Mouse (Mus musculus) ES-E14 (cell line): Measurements from ENCODE around the gene Rhd. TPM values are rescaled to one million over a fixed set of nuclear protein-coding genes. Genes with fewer than 3 reads are reported as not detected.

Experiments
- DNase-seq: peaks from one replicate; pipeline ENCODE4 v3.0.0-alpha.2; 2013; ENCODE audit warnings: low read depth, low spot score
- H3K27ac ChIP-seq: 2 replicates; pipeline ENCODE4 v1.5.1; 2012; ENCODE audit warnings: low read depth, mild to moderate bottlenecking, low read length, moderate library complexity, mixed read lengths; ENCODE audit not compliant: poor library complexity, insufficient read depth, severe bottlenecking
- H3K36me3 ChIP-seq: 2 replicates; pipeline ENCODE4 v1.6.1; 2012; ENCODE audit warnings: mild to moderate bottlenecking, low read length, moderate library complexity, mixed read lengths; ENCODE audit not compliant: control insufficient read depth, poor library complexity, insufficient read depth, severe bottlenecking
- H3K4me1 ChIP-seq, 2 experiments: fragments of 150-350 bp in 1 of 2; sonication (generic) in 1 of 2; 2 replicates each; pipeline ENCODE4 v1.6.1; 2012; ENCODE audit warnings: low read length in 2 of 2, mild to moderate bottlenecking in 1 of 2, mixed read lengths in 1 of 2; ENCODE audit not compliant: control insufficient read depth in 2 of 2, insufficient read depth in 2 of 2, poor library complexity in 1 of 2
- H3K4me3 ChIP-seq, 2 experiments: fragments of 150-350 bp in 1 of 2; sonication (generic) in 1 of 2; 2 replicates each; pipeline ENCODE4 v1.5.1; 2012; ENCODE audit warnings: low read length in 2 of 2, low read depth in 1 of 2, mild to moderate bottlenecking in 1 of 2, mixed read lengths in 1 of 2; ENCODE audit not compliant: insufficient read depth in 1 of 2, poor library complexity in 1 of 2, severe bottlenecking in 1 of 2
- H3K9ac ChIP-seq: 2 replicates; pipeline ENCODE4 v1.6.1; 2012; ENCODE audit warnings: low read depth, mild to moderate bottlenecking, low read length, mixed read lengths; ENCODE audit not compliant: poor library complexity, insufficient read depth, severe bottlenecking
- H3K9me3 ChIP-seq: fragments of 150-350 bp; sonication (generic); 2 replicates; pipeline ENCODE4 v1.6.1; 2012; ENCODE audit warnings: low read depth, mild to moderate bottlenecking, low read length; ENCODE audit not compliant: control insufficient read depth, insufficient read depth
- CHD2 ChIP-seq: IDR thresholded peaks from 2 replicates; pipeline ENCODE4 v1.6.1; 2014; ENCODE audit warnings: mild to moderate bottlenecking, low read depth, low read length, inconsistent platforms
- HCFC1 ChIP-seq: IDR thresholded peaks from 2 replicates; pipeline ENCODE4 v1.6.1; 2012; ENCODE audit warnings: low read length, inconsistent platforms, borderline replicate concordance; ENCODE audit not compliant: insufficient read depth
- MAFK ChIP-seq: IDR thresholded peaks from 2 replicates; pipeline ENCODE4 v1.6.1; 2014; ENCODE audit warnings: mild to moderate bottlenecking, low read depth, low read length, inconsistent platforms; ENCODE audit not compliant: insufficient read depth
- ZC3H11A ChIP-seq: IDR thresholded peaks from 2 replicates; pipeline ENCODE4 v1.6.1; 2012; ENCODE audit warnings: low read depth, mild to moderate bottlenecking, inconsistent platforms, low read length, borderline replicate concordance
- ZNF384 ChIP-seq: IDR thresholded peaks from 2 replicates; pipeline ENCODE4 v1.6.1; 2012; ENCODE audit warnings: low read depth, low read length, inconsistent platforms
- in situ Hi-C, 2 experiments: fragments of 600-800 bp; cut with MboI; formaldehyde crosslinking; loops; one replicate each; pipeline ENCODE4 v1.15.1; 2025; ENCODE audit warnings: low sequenced_read_pairs in 2 of 2, inconsistent platforms in 1 of 2; ENCODE audit not compliant: unreplicated experiment in 2 of 2
- total RNA-seq: library from RNA; depleted of rRNA; stranded (reverse); fragments of 300-350 nt; gene quantifications from 2 replicates; pipeline ENCODE4 v1.2.3, GENCODE M21; 2012

Gene Rhd
- total RNA-seq, 1 experiment: 12.4 TPM

- Histone ChIP-seq H3K4me3 (peak overlapping the region; percentile 58 to 66), H3K9me3 (no peaks in the 10 kb centered on the region), H3K9ac (peak overlapping the region; percentile 80), H3K4me1 (peaks cover 5 to 6% of the 10 kb centered on the region in 2 experiments; a peak in 2 of 4 replicates), H3K36me3 (peaks cover 25% of the 10 kb centered on the region), H3K27ac (peak overlapping the region; percentile 96)
- in situ Hi-C loops: no loop called here
- no peak for DNase-seq
- TF ChIP-seq CHD2 (no peak), ZNF384 (no peak), MAFK (no peak), ZC3H11A (no peak), HCFC1 (no peak)
Observed at GRCm38 (mm10) chr4:134922925-134923244, 58.5 kb downstream of the Rhd start.

GRCm38 (mm10) chr4:134923258-134924018 lies 59.1 kb downstream of the Rhd start, which contains the start of gene Rsrp1:
Rsrp1 (plus strand) TSS chr4:134923592.
- Histone ChIP-seq H3K4me3 (peak within 1 kb of the TSS; percentile 72 to 95), H3K4me1 (peaks cover 3 to 5% of the 10 kb centered on the region in 2 experiments; a peak in 2 of 4 replicates), H3K9ac (peak within 1 kb of the TSS; percentile 98), H3K9me3 (no peaks in the 10 kb centered on the region), H3K27ac (peak within 1 kb of the TSS; percentile 98), H3K36me3 (peaks cover 25% of the 10 kb centered on the region)
- in situ Hi-C loops: no loop called here
- TF ChIP-seq CHD2 (peak; percentile 59; the same call in 1 of the 2 replicates), ZC3H11A (no peak), MAFK (peak; percentile 43; the same call in 1 of the 2 replicates), ZNF384 (no peak), HCFC1 (peak; percentile 36; the same call in 1 of the 2 replicates)
- peak; percentile 95 for DNase-seq

- DNase-seq: no peak
- peaks cover 25% of the 10 kb centered on the region for H3K36me3 ChIP-seq
- H3K9me3 ChIP-seq: no peaks in the 10 kb centered on the region
- H3K4me3 ChIP-seq: peak overlapping the region; percentile 72 to 95
- TF ChIP-seq ZNF384: no peak
- TF ChIP-seq CHD2: peak; percentile 14; the same call in 1 of the 2 replicates
- H3K4me1 ChIP-seq: peaks cover 2 to 5% of the 10 kb centered on the region in 2 experiments; a peak in 2 of 4 replicates
- in situ Hi-C loops: no loop called here
- peak overlapping the region; percentile 98 for H3K9ac ChIP-seq
- H3K27ac ChIP-seq: peak overlapping the region; percentile 98
Observed at GRCm38 (mm10) chr4:134924019-134924741, 59.8 kb downstream of the Rhd start.

- Histone ChIP-seq H3K9me3 (no peaks in the 10 kb centered on the region), H3K36me3 (peaks cover 25% of the 10 kb centered on the region), H3K4me3 (peak overlapping the region; percentile 52 to 72), H3K4me1 (peaks cover 2 to 5% of the 10 kb centered on the region in 2 experiments; a peak in 2 of 4 replicates), H3K27ac (no peak overlapping the region), H3K9ac (peak overlapping the region; percentile 62; the same call in 1 of the 2 replicates)
- DNase-seq: no peak
- in situ Hi-C loops: no loop called here
- no peak for TF ChIP-seq MAFK
- TF ChIP-seq ZNF384: no peak
- TF ChIP-seq HCFC1: no peak
- no peak for TF ChIP-seq CHD2
- TF ChIP-seq ZC3H11A: no peak
Observed at GRCm38 (mm10) chr4:134925206-134925605, 60.9 kb downstream of the Rhd start.
